Comparison of ENCODE assay signal across 8 mouse cellular contexts in the genomic region with DNA sequence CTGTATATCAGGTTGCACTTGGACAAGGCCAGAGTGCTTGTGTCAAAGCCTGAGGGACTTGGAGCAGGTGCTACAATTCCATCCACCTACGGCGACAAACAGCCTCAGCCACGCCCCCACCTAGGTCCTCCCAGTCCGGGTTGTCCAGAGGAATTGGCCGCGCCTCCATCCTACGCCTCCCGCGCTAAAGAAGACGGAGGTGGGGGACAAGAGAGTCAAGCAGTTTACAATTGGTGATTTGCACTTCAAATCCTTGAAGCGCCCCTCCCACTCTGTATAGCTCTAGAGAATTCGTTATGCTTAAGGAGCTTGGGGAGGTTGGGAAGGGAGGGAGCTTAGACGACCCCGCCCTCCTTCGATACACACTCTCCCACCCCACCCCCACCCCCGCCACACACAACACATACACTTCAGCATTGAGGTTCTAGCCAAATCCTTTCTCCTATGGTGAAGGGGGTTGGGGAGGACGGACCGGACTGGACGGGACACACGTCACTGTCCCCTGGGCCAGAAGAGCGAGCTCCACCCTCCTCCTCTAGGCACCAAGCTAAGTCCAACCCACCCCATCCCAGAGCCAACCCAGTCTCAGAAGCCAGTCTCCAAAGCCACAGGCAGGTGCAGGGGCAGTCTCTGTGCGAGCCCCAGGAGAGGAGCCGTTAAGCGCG. TPM values are rescaled to one million over a fixed set of nuclear protein-coding genes. Genes with fewer than 3 reads are reported as not detected.
DNase-seq lines count a peak whose midpoint lies in the region; ATAC-seq and TF ChIP-seq lines count a peak whose summit lies in the region.

A gene (plus strand): TSS at position 582 of the 665 bp plus-strand sequence.

- under 1% methylated on average over 24 of the region's 25 CpGs for WGBS in forebrain, embryonic 15.5 days
- under 1% methylated on average over 25 of the region's 25 CpGs for WGBS in intestine, postnatal 0 days
- under 1% methylated on average over 25 of the region's 25 CpGs for WGBS in olfactory bulb, adult 2 months

- H3K4me1 ChIP-seq in forebrain, embryonic 15.5 days: peaks cover 15% of the 10 kb centered on the region
- H3K4me1 ChIP-seq in intestine, postnatal 0 days (replicated peaks; ENCODE audit: control insufficient read depth, insufficient read depth, low read length): peaks cover 16% of the 10 kb centered on the region; the same call in 1 of the 2 replicates
- peaks cover 17% of the 10 kb centered on the region for H3K4me1 ChIP-seq in olfactory bulb, adult 2 months (ENCODE audit: control insufficient read depth, insufficient read depth, low read length)

- ATAC-seq in forebrain, embryonic 15.5 days (replicated peaks): peak; percentile 63
- ATAC-seq in intestine, postnatal 0 days: peak; percentile 88

- H3K27ac ChIP-seq in forebrain, embryonic 15.5 days (replicated peaks): peak within 1 kb of the TSS; percentile 62
- H3K27ac ChIP-seq in intestine, postnatal 0 days (ENCODE audit: low read depth, low read length): peak within 1 kb of the TSS; percentile 82
- no peak within 1 kb of the TSS for H3K27ac ChIP-seq in olfactory bulb, adult 2 months (ENCODE audit: insufficient read depth, low read depth, low read length)

- no peak for TF ChIP-seq CTCF in intestine, postnatal 0 days (IDR thresholded peaks at IDR 0.05; ENCODE audit: low read depth)
- TF ChIP-seq CTCF in olfactory bulb, adult 2 months (IDR thresholded peaks at IDR 0.05; ENCODE audit: insufficient read depth, low read depth, low read length): no peak

- no peaks in the 10 kb centered on the region for H3K36me3 ChIP-seq in forebrain, embryonic 15.5 days
- no peaks in the 10 kb centered on the region for H3K36me3 ChIP-seq in intestine, postnatal 0 days (ENCODE audit: control insufficient read depth, insufficient read depth)

- DNase-seq in layer of hippocampus, postnatal 10 days (ENCODE audit: low spot score in 2 of 2): peak; percentile 32
- no peak for DNase-seq in layer of hippocampus, adult 11-12 months (ENCODE audit: low spot score)
- peak; percentile 92 to 95 for DNase-seq in lung, adult 18-20 months
- DNase-seq in right cerebral cortex, adult 18-20 months: no peak
- no peak for DNase-seq in spleen, postnatal 14 days (ENCODE audit: low spot score in 2 of 2)

- H3K27me3 ChIP-seq in forebrain, embryonic 15.5 days: peaks cover 38% of the 10 kb centered on the region
- H3K27me3 ChIP-seq in intestine, postnatal 0 days (replicated peaks; ENCODE audit: control insufficient read depth, insufficient read depth, low read length): peaks cover 11% of the 10 kb centered on the region; the same call in 1 of the 2 replicates

- H3K4me3 ChIP-seq in forebrain, embryonic 15.5 days: peak within 1 kb of the TSS; percentile 38
- peak within 1 kb of the TSS; percentile 56 for H3K4me3 ChIP-seq in intestine, postnatal 0 days (ENCODE audit: low read depth, low read length)
- H3K4me3 ChIP-seq in olfactory bulb, adult 2 months (ENCODE audit: insufficient read depth, low read depth, low read length): peak within 1 kb of the TSS; percentile 15

- H3K9ac ChIP-seq in forebrain, embryonic 15.5 days (replicated peaks): peak within 1 kb of the TSS; percentile 10
- peak within 1 kb of the TSS; percentile 68 for H3K9ac ChIP-seq in intestine, postnatal 0 days (ENCODE audit: low read depth, low read length)

- H3K9me3 ChIP-seq in forebrain, embryonic 15.5 days: no peaks in the 10 kb centered on the region
- no peaks in the 10 kb centered on the region for H3K9me3 ChIP-seq in intestine, postnatal 0 days (ENCODE audit: control insufficient read depth)

- TF ChIP-seq POLR2A in olfactory bulb, adult 2 months (IDR thresholded peaks at IDR 0.05; ENCODE audit: insufficient read depth, low read depth, low read length): no peak

- peak within 1 kb of the TSS; percentile 44 for H3K4me2 ChIP-seq in forebrain, embryonic 15.5 days (replicated peaks)
- H3K4me2 ChIP-seq in intestine, postnatal 0 days (replicated peaks; ENCODE audit: low read depth): peak within 1 kb of the TSS; percentile 74

RNA-seq across cellular contexts. Expression of the gene that starts here (rescaled TPM):
- total RNA-seq in layer of hippocampus, postnatal 10 days (2021): 1 to 10 TPM; 3.5 to 5.2 TPM
- 12.3 and 12.7 TPM in 2 replicates for polyA plus RNA-seq in forebrain, embryonic 15.5 days (2015; fragmentation: Nextera tagmentation; extraction: Ambion mirVana)
- 96.0 and 116 TPM in 2 replicates for polyA plus RNA-seq in intestine, postnatal 0 days (2015; fragmentation: Nextera tagmentation; extraction: Ambion mirVana)
- not detected in 2 replicates for polyA plus RNA-seq in olfactory bulb, adult 2 months (2012; ENCODE audit: insufficient read depth, insufficient read length, low replicate concordance, missing spikeins)

Comparison
In these comparisons a context has a peak if more than half of its experiments do, and no peak if none do; other contexts are left out.
1. RNA of the gene that starts here (polyA plus RNA-seq): 96.0 to 116 TPM in intestine, postnatal 0 days and 12.3 to 12.7 TPM in forebrain, embryonic 15.5 days; not detected in olfactory bulb, adult 2 months; every median in the first group is over 10 times any median in the second.
2. DNase-seq: peak in layer of hippocampus, postnatal 10 days (2 of 2) and lung, adult 18-20 months (2 of 2); none in layer of hippocampus, adult 11-12 months (single experiment), right cerebral cortex, adult 18-20 months (single experiment) and spleen, postnatal 14 days (0 of 2).
3. Peak in every context shown above with its lines, with median percentiles within 50 percentile points of each other: H3K4me3 ChIP-seq.